Mouse (Mus musculus) olfactory bulb, adult 2 months (tissue): ENCODE measurements around the gene Col17a1.

Source experiments
- CTCF ChIP-seq: fragments of 200-500 bp; IDR thresholded peaks from 2 replicates; pipeline ENCODE4 v1.5.1; 2012; ENCODE audit warnings: low read depth, mild to moderate bottlenecking, low read length, moderate library complexity; ENCODE audit not compliant: insufficient read depth
- POLR2A ChIP-seq: fragments of 200-500 bp; IDR thresholded peaks from 2 replicates; pipeline ENCODE4 v1.6.1; 2012; ENCODE audit warnings: mild to moderate bottlenecking, low read depth, low read length, moderate library complexity; ENCODE audit not compliant: insufficient read depth

DNA sequence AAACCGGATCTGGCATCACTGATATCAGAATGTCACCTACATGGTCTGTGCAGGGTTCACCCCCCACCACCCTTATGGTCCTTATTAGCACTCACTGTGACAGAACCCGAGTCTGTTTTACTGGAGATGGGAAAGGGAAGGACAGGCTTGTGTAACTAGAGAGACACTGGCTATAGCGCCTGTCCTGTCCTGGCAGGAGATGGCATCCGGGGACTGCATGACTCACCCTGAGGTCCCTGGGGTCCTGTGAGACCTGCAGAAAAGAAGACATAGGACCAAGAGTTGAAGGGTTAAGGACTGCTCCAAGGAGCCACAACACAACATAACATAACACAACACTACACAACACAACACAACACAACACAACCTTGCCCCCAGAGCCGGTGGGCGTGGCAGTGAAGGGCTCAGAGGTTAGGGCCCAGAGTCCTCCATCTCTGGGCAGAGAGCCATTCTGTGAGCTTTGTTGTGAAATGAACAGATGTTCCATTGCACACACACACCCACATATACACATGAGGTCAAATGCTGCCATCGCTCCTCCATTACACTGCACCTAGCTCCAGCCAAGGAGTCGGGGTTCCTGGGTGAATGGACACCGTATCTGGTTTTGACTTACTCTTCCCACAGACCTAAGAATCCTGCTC lies 32.0 kb downstream of the Col17a1 start:
- TF ChIP-seq POLR2A (no peak), CTCF (no peak)
